Mouse (Mus musculus): Measurements from ENCODE around the gene Rab30.

DNA sequence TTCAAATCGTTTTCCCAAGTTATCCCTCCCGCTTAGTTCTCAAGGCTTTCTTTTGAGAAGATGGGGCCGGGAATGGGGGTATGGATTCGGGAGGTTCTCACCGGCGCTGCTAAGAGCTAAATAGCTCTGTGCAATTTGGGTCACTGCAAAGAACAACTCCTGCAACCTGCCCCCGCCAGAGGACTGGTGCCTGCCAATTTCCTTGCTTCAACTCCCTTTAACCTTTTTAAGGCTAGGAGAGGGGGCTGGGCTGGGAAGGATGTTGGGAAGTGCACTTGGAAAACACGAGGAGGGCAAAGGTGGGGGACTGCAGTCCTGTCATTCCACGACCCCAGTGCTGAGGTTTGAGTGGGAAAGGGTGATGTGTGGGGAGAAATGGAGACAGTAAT lies 452 bp downstream of the Rab30 start:
- TF ChIP-seq CTCF (IDR thresholded peaks at IDR 0.05; ENCODE audit: insufficient read depth, low read length) (no peak), POLR2A (IDR thresholded peaks at IDR 0.05; ENCODE audit: borderline replicate concordance, extremely low read depth, low read depth, low read length) (no peak)
